Mouse (Mus musculus): ENCODE measurements around the gene Man1a. TPM values are rescaled to one million over a fixed set of nuclear protein-coding genes. Genes with fewer than 3 reads are reported as not detected.
A peak's percentile ranks its signal among the peaks of the same experiment; 100 is the strongest.

Man1a gene
- polyA plus RNA-seq, 1 experiment, result 35.7 TPM

DNA sequence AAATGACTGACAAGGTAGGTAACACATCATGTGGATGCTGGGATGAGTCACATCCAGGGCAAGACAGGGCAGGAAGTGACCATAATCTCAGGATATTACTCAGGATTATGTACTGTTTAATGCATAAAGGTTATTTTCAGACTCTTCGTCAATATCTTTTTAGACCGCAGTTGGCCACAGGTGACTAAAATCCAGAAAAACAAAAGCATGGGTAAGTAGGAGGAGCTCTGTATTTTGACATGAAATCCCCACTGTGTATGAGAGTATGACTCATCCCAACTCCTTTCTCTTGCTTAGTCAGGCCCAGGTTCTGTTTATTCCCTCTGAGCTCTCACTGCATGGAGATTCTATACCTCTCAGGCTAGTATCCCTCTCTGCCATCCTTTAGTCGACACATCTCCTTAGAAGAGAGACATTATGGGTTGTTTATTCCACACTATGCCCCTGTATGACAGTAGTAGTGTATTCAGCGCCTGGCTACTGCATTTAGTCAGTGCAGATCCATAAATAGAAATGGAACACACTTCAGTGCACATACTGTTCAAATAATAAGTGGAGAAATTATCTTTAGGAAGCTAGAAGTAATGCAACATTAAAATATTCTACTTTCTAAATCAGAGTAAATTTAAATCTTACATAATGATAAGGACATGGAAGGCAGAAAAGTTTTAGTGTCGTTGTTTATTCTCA lies 49.5 kb downstream of the Man1a start:
- no peak for TF ChIP-seq CTCF (IDR thresholded peaks at IDR 0.05; ENCODE audit: extremely low read depth, insufficient read depth, insufficient read length, insufficient replicate concordance)
- no peaks in the 10 kb centered on the region for H3K27me3 ChIP-seq (ENCODE audit: control insufficient read depth, insufficient read depth, low read length)
- 86% methylated on average over 5 of the region's 5 CpGs for WGBS
- no peak overlapping the region for H3K4me3 ChIP-seq (ENCODE audit: extremely low read depth, insufficient read depth, insufficient read length)
- H3K4me1 ChIP-seq (ENCODE audit: control insufficient read depth, insufficient read depth, insufficient read length), result 0 out of 2 replicates have a peak, but pooled peaks cover 3% of the 10 kb centered on the region
- peaks cover 35% of the 10 kb centered on the region for H3K36me3 ChIP-seq (ENCODE audit: control insufficient read depth, insufficient read depth, low read length)
- DNase-seq (ENCODE audit: low read depth in 1 of 2, low spot score in 2 of 2), result no peak
- H3K27ac ChIP-seq (ENCODE audit: insufficient read depth, low read length), result no peak overlapping the region

GRCm38 (mm10) chr10:54026101-54026500 lies 50.3 kb downstream of the Man1a start:
- TF ChIP-seq POLR2A (IDR thresholded peaks at IDR 0.05; ENCODE audit: low read depth, low read length) (no peak), CTCF (IDR thresholded peaks at IDR 0.05; ENCODE audit: extremely low read depth, insufficient read depth, insufficient read length, insufficient replicate concordance) (no peak)
- Histone ChIP-seq H3K4me3 (ENCODE audit: extremely low read depth, insufficient read depth, insufficient read length) (no peak overlapping the region), H3K36me3 (ENCODE audit: control insufficient read depth, insufficient read depth, low read length) (peaks cover 37% of the 10 kb centered on the region), H3K27ac (ENCODE audit: insufficient read depth, low read length) (no peak overlapping the region), H3K27me3 (ENCODE audit: control insufficient read depth, insufficient read depth, low read length) (no peaks in the 10 kb centered on the region), H3K4me1 (ENCODE audit: control insufficient read depth, insufficient read depth, insufficient read length) (no peaks in the 10 kb centered on the region)
- DNase-seq (ENCODE audit: low read depth in 1 of 2, low spot score in 2 of 2), result no peak
- WGBS, result 85% methylated on average over 4 of the region's 4 CpGs

DNA sequence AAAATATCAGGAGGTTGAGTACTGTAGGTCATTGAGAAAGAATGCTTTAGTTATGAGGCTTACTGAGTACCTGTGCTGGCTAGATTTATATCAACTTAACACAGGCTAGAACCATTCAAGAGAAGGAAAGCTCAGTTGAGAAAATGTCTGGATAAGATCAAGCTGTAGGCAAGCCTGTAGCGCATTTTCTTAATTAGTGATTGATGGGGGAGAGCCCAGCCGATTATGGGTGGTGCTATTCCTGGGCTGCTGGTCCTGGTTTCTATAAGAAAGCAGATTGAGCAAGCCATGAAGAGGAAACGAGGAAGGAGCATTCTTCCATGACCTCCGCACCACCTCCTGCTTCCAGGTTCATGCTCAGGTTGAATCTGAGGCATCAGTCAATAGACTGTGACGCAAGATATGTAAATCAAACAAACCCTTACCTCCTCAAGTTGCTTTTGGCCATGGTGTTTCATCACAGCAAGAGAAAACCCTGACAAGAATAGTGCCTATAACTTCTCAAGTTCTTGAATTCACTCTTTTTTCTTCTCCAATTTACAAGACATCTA lies 58.4 kb downstream of the Man1a start:
- Histone ChIP-seq H3K27me3 (ENCODE audit: control insufficient read depth, insufficient read depth, low read length) (no peaks in the 10 kb centered on the region), H3K4me3 (ENCODE audit: extremely low read depth, insufficient read depth, insufficient read length) (no peak overlapping the region; the same call in 1 of the 2 replicates), H3K4me1 (ENCODE audit: control insufficient read depth, insufficient read depth, insufficient read length) (peaks cover 8% of the 10 kb centered on the region; the same call in 1 of the 2 replicates), H3K27ac (ENCODE audit: insufficient read depth, low read length) (no peak overlapping the region), H3K36me3 (ENCODE audit: control insufficient read depth, insufficient read depth, low read length) (peaks cover 12% of the 10 kb centered on the region)
- 75% methylated on average over 5 of the region's 5 CpGs for WGBS
- TF ChIP-seq CTCF (IDR thresholded peaks at IDR 0.05; ENCODE audit: extremely low read depth, insufficient read depth, insufficient read length, insufficient replicate concordance), result no peak
- TF ChIP-seq POLR2A (IDR thresholded peaks at IDR 0.05; ENCODE audit: low read depth, low read length), result no peak
- DNase-seq (ENCODE audit: low read depth in 1 of 2, low spot score in 2 of 2), result no peak

- WGBS, result 27% methylated on average over 15 of the region's 15 CpGs
- TF ChIP-seq POLR2A (IDR thresholded peaks at IDR 0.05; ENCODE audit: low read depth, low read length) (no peak), CTCF (IDR thresholded peaks at IDR 0.05; ENCODE audit: extremely low read depth, insufficient read depth, insufficient read length, insufficient replicate concordance) (no peak)
- Histone ChIP-seq H3K36me3 (ENCODE audit: control insufficient read depth, insufficient read depth, low read length) (peaks cover 10% of the 10 kb centered on the region), H3K27me3 (ENCODE audit: control insufficient read depth, insufficient read depth, low read length) (no peaks in the 10 kb centered on the region), H3K4me3 (ENCODE audit: extremely low read depth, insufficient read depth, insufficient read length) (no peak overlapping the region; the same call in 1 of the 2 replicates), H3K27ac (ENCODE audit: insufficient read depth, low read length) (peak overlapping the region; percentile 44; the same call in 1 of the 2 replicates), H3K4me1 (ENCODE audit: control insufficient read depth, insufficient read depth, insufficient read length) (peaks cover 14% of the 10 kb centered on the region)
- DNase-seq (ENCODE audit: low read depth in 1 of 2, low spot score in 2 of 2), result no peak
These were observed 62.2 kb downstream of the Man1a start for GRCm38 (mm10) chr10:54014116-54014758.

GRCm38 (mm10) chr10:54013143-54013791 lies 63.1 kb downstream of the Man1a start:
- DNase-seq (ENCODE audit: low read depth in 1 of 2, low spot score in 2 of 2), result no peak
- TF ChIP-seq POLR2A (IDR thresholded peaks at IDR 0.05; ENCODE audit: low read depth, low read length) (no peak), CTCF (IDR thresholded peaks at IDR 0.05; ENCODE audit: extremely low read depth, insufficient read depth, insufficient read length, insufficient replicate concordance) (no peak)
- Histone ChIP-seq H3K4me3 (ENCODE audit: extremely low read depth, insufficient read depth, insufficient read length) (no peak overlapping the region), H3K4me1 (ENCODE audit: control insufficient read depth, insufficient read depth, insufficient read length) (peaks cover 14% of the 10 kb centered on the region), H3K27me3 (ENCODE audit: control insufficient read depth, insufficient read depth, low read length) (no peaks in the 10 kb centered on the region), H3K27ac (ENCODE audit: insufficient read depth, low read length) (no peak overlapping the region), H3K36me3 (ENCODE audit: control insufficient read depth, insufficient read depth, low read length) (peaks cover 8% of the 10 kb centered on the region)
- 69% methylated on average over 11 of the region's 11 CpGs for WGBS

GRCm38 (mm10) chr10:54009154-54009553 lies 67.3 kb downstream of the Man1a start:
- peaks cover 14% of the 10 kb centered on the region for H3K4me1 ChIP-seq (ENCODE audit: control insufficient read depth, insufficient read depth, insufficient read length)
- no peak overlapping the region for H3K27ac ChIP-seq (ENCODE audit: insufficient read depth, low read length)
- WGBS, result 15% methylated on average over 6 of the region's 6 CpGs
- no peak overlapping the region for H3K4me3 ChIP-seq (ENCODE audit: extremely low read depth, insufficient read depth, insufficient read length)
- no peaks in the 10 kb centered on the region for H3K27me3 ChIP-seq (ENCODE audit: control insufficient read depth, insufficient read depth, low read length)
- H3K36me3 ChIP-seq (ENCODE audit: control insufficient read depth, insufficient read depth, low read length), result peaks cover 11% of the 10 kb centered on the region
- peak in 1 of 2 experiments; percentile 23 for DNase-seq (ENCODE audit: low read depth in 1 of 2, low spot score in 2 of 2)
- no peak for TF ChIP-seq CTCF (IDR thresholded peaks at IDR 0.05; ENCODE audit: extremely low read depth, insufficient read depth, insufficient read length, insufficient replicate concordance)
- TF ChIP-seq POLR2A (IDR thresholded peaks at IDR 0.05; ENCODE audit: low read depth, low read length), result no peak

All from spleen, adult 2 months (tissue).